Mouse (Mus musculus): ENCODE data around the gene Hist2h2ab. TPM values are rescaled to one million over a fixed set of nuclear protein-coding genes. Genes with fewer than 3 reads are reported as not detected.
A peak's percentile ranks its signal among the peaks of the same experiment; 100 is the strongest.

Hist2h2ab gene
- polyA plus RNA-seq, 1 experiment, result not detected

- Histone ChIP-seq H3K27me3 (ENCODE audit: control insufficient read depth, insufficient read depth, insufficient read length) (no peaks in the 10 kb centered on the region), H3K36me3 (ENCODE audit: control insufficient read depth, insufficient read depth) (no peaks in the 10 kb centered on the region), H3ac (ENCODE audit: control insufficient read depth, insufficient read length) (no peak overlapping the region), H3K79me2 (ENCODE audit: control insufficient read depth, insufficient read depth) (no peaks in the 10 kb centered on the region), H3K4me3 (no peak overlapping the region), H3K4me2 (ENCODE audit: low read depth) (no peak overlapping the region)
- TF ChIP-seq MYOD1 (IDR thresholded peaks at IDR 0.05; ENCODE audit: control insufficient read depth in 1 of 3, insufficient read length in 2 of 3, low read depth in 2 of 3), result no peak
- TF ChIP-seq POLR2AphosphoS2 (IDR thresholded peaks at IDR 0.05; ENCODE audit: insufficient read length, low read depth), result no peak
- no peak for TF ChIP-seq USF1 (IDR thresholded peaks at IDR 0.05; ENCODE audit: low read depth)
- no peak for TF ChIP-seq MYOG (IDR thresholded peaks at IDR 0.05; ENCODE audit: control insufficient read depth in 1 of 3, insufficient read depth in 1 of 3, insufficient read length in 2 of 3, low read depth in 2 of 3)
- TF ChIP-seq POLR2A (IDR thresholded peaks at IDR 0.05; ENCODE audit: insufficient read length, low read depth), result no peak
- TF ChIP-seq TCF12 (IDR thresholded peaks at IDR 0.05; ENCODE audit: insufficient read depth, poor library complexity, severe bottlenecking), result no peak
- no peak for TF ChIP-seq MAX (IDR thresholded peaks at IDR 0.05; ENCODE audit: low read depth)
- TF ChIP-seq E2F4 (IDR thresholded peaks at IDR 0.05; ENCODE audit: insufficient read depth), result no peak
Measured at GRCm38 (mm10) chr3:96254683-96255355, 35.2 kb downstream of the Hist2h2ab start.

DNA sequence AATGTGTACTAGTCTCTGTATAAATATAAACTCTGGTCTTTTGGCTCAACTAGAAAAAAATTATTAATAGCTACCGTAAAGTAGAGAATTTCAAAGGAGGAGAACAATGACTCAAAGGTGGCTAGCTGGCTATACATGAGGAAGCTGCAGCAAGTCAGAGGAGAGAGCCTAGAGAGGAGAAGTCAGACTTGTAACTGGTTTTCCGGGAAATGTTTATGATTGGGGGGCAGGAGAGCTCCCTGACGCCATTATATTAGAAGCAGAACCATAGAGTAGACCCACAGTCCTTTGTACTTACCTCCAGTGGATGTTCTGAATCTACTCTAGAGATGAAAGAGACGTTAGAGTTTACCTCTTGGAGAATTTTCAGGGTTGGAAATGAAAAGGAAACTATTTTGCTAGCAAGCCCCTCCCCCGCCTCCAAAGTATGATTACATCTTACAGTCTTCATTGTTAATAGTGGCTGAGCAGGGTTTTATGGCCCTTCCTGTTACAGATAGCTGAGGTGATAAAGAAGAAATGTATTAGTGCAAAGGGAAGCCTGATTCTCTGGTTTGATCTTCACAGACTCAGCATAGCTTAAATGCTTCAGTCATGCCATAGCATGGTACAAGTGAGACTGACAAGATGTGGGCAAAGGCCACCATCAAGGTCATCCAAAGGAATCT lies 36.4 kb downstream of the Hist2h2ab start:
- H3K36me3 ChIP-seq (ENCODE audit: control insufficient read depth, insufficient read depth), result no peaks in the 10 kb centered on the region
- no peaks in the 10 kb centered on the region for H3K27me3 ChIP-seq (ENCODE audit: control insufficient read depth, insufficient read depth, insufficient read length)
- H3ac ChIP-seq (ENCODE audit: control insufficient read depth, insufficient read length), result no peak overlapping the region
- no peaks in the 10 kb centered on the region for H3K79me2 ChIP-seq (ENCODE audit: control insufficient read depth, insufficient read depth)
- H3K4me3 ChIP-seq, result no peak overlapping the region
- H3K4me2 ChIP-seq (ENCODE audit: low read depth), result no peak overlapping the region
- TF ChIP-seq MYOG (IDR thresholded peaks at IDR 0.05; ENCODE audit: control insufficient read depth in 1 of 3, insufficient read depth in 1 of 3, insufficient read length in 2 of 3, low read depth in 2 of 3), result no peak
- TF ChIP-seq POLR2AphosphoS2 (IDR thresholded peaks at IDR 0.05; ENCODE audit: insufficient read length, low read depth), result no peak
- TF ChIP-seq E2F4 (IDR thresholded peaks at IDR 0.05; ENCODE audit: insufficient read depth), result no peak
- no peak for TF ChIP-seq TCF3 (IDR thresholded peaks at IDR 0.05; ENCODE audit: insufficient read length, low read depth)
- no peak for TF ChIP-seq CEBPB (IDR thresholded peaks at IDR 0.05; ENCODE audit: insufficient read depth, poor library complexity, severe bottlenecking)
- no peak for TF ChIP-seq MAX (IDR thresholded peaks at IDR 0.05; ENCODE audit: low read depth)
- no peak for TF ChIP-seq POLR2A (IDR thresholded peaks at IDR 0.05; ENCODE audit: insufficient read length, low read depth)
- no peak for TF ChIP-seq MYOD1 (IDR thresholded peaks at IDR 0.05; ENCODE audit: control insufficient read depth in 1 of 3, insufficient read length in 2 of 3, low read depth in 2 of 3)
- no peak for TF ChIP-seq SRF (IDR thresholded peaks at IDR 0.05; ENCODE audit: control insufficient read depth, insufficient read length, low read depth)
- no peak for TF ChIP-seq REST (IDR thresholded peaks at IDR 0.05; ENCODE audit: insufficient read depth, insufficient read length)

- Histone ChIP-seq H3K79me2 (ENCODE audit: control insufficient read depth, insufficient read depth) (no peaks in the 10 kb centered on the region), H3K27me3 (ENCODE audit: control insufficient read depth, insufficient read depth, insufficient read length) (no peaks in the 10 kb centered on the region), H3ac (ENCODE audit: control insufficient read depth, insufficient read length) (no peak overlapping the region), H3K36me3 (ENCODE audit: control insufficient read depth, insufficient read depth) (no peaks in the 10 kb centered on the region), H3K4me2 (ENCODE audit: low read depth) (no peak overlapping the region), H3K4me3 (no peak overlapping the region)
- TF ChIP-seq SRF (IDR thresholded peaks at IDR 0.05; ENCODE audit: control insufficient read depth, insufficient read length, low read depth) (no peak), POLR2A (IDR thresholded peaks at IDR 0.05; ENCODE audit: insufficient read length, low read depth) (no peak), MYOG (IDR thresholded peaks at IDR 0.05; ENCODE audit: control insufficient read depth in 1 of 3, insufficient read depth in 1 of 3, insufficient read length in 2 of 3, low read depth in 2 of 3) (no peak), MYOD1 (IDR thresholded peaks at IDR 0.05; ENCODE audit: control insufficient read depth in 1 of 3, insufficient read length in 2 of 3, low read depth in 2 of 3) (no peak), USF1 (IDR thresholded peaks at IDR 0.05; ENCODE audit: low read depth) (no peak), TCF3 (IDR thresholded peaks at IDR 0.05; ENCODE audit: insufficient read length, low read depth) (no peak), REST (IDR thresholded peaks at IDR 0.05; ENCODE audit: insufficient read depth, insufficient read length) (no peak), CEBPB (IDR thresholded peaks at IDR 0.05; ENCODE audit: insufficient read depth, poor library complexity, severe bottlenecking) (no peak), TCF12 (IDR thresholded peaks at IDR 0.05; ENCODE audit: insufficient read depth, poor library complexity, severe bottlenecking) (no peak), POLR2AphosphoS2 (IDR thresholded peaks at IDR 0.05; ENCODE audit: insufficient read length, low read depth) (no peak), E2F4 (IDR thresholded peaks at IDR 0.05; ENCODE audit: insufficient read depth) (no peak), MAX (IDR thresholded peaks at IDR 0.05; ENCODE audit: low read depth) (no peak)
Measured at GRCm38 (mm10) chr3:96257190-96257589, 37.5 kb downstream of the Hist2h2ab start.

GRCm38 (mm10) chr3:96260220-96260619 lies 40.6 kb downstream of the Hist2h2ab start:
- H3K79me2 ChIP-seq (ENCODE audit: control insufficient read depth, insufficient read depth), result no peaks in the 10 kb centered on the region
- no peak overlapping the region for H3ac ChIP-seq (ENCODE audit: control insufficient read depth, insufficient read length)
- no peaks in the 10 kb centered on the region for H3K27me3 ChIP-seq (ENCODE audit: control insufficient read depth, insufficient read depth, insufficient read length)
- H3K4me3 ChIP-seq, result no peak overlapping the region
- TF ChIP-seq SRF (IDR thresholded peaks at IDR 0.05; ENCODE audit: control insufficient read depth, insufficient read length, low read depth) (no peak), REST (IDR thresholded peaks at IDR 0.05; ENCODE audit: insufficient read depth, insufficient read length) (no peak)
- H3K4me2 ChIP-seq (ENCODE audit: low read depth), result no peak overlapping the region
- no peaks in the 10 kb centered on the region for H3K36me3 ChIP-seq (ENCODE audit: control insufficient read depth, insufficient read depth)

DNA sequence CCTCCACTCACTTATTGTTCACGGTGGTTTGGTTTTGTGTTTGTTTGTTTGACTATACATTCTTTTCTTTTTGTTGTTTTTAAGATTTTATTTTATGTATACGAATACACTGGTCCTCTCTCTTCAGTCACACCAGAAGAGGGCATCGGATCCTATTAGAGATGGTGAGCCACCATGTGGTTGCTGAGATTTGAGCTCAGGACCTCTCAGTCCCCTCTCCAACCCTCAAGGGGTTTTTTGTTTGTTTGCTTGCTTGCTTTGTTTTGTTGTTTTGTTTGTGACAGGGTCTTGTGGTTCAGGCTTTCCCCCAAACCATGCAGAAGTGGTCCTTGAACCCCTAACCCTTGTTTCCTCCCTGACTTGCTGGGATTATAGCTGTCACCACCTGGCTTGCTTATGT lies 42.0 kb downstream of the Hist2h2ab start:
- H3K27me3 ChIP-seq (ENCODE audit: control insufficient read depth, insufficient read depth, insufficient read length), result no peaks in the 10 kb centered on the region
- no peak overlapping the region for H3ac ChIP-seq (ENCODE audit: control insufficient read depth, insufficient read length)
- no peaks in the 10 kb centered on the region for H3K36me3 ChIP-seq (ENCODE audit: control insufficient read depth, insufficient read depth)
- H3K4me3 ChIP-seq, result peak overlapping the region; percentile 47
- no peak for TF ChIP-seq MYOG (IDR thresholded peaks at IDR 0.05; ENCODE audit: control insufficient read depth in 1 of 3, insufficient read depth in 1 of 3, insufficient read length in 2 of 3, low read depth in 2 of 3)
- TF ChIP-seq POLR2A (IDR thresholded peaks at IDR 0.05; ENCODE audit: insufficient read length, low read depth), result no peak
- TF ChIP-seq TCF3 (IDR thresholded peaks at IDR 0.05; ENCODE audit: insufficient read length, low read depth), result no peak
- TF ChIP-seq REST (IDR thresholded peaks at IDR 0.05; ENCODE audit: insufficient read depth, insufficient read length), result no peak
- no peak for TF ChIP-seq E2F4 (IDR thresholded peaks at IDR 0.05; ENCODE audit: insufficient read depth)
- no peak for TF ChIP-seq SRF (IDR thresholded peaks at IDR 0.05; ENCODE audit: control insufficient read depth, insufficient read length, low read depth)
- TF ChIP-seq TCF12 (IDR thresholded peaks at IDR 0.05; ENCODE audit: insufficient read depth, poor library complexity, severe bottlenecking), result no peak
- no peak for TF ChIP-seq USF1 (IDR thresholded peaks at IDR 0.05; ENCODE audit: low read depth)
- TF ChIP-seq CEBPB (IDR thresholded peaks at IDR 0.05; ENCODE audit: insufficient read depth, poor library complexity, severe bottlenecking), result no peak
- no peak for TF ChIP-seq POLR2AphosphoS2 (IDR thresholded peaks at IDR 0.05; ENCODE audit: insufficient read length, low read depth)
- TF ChIP-seq MYOD1 (IDR thresholded peaks at IDR 0.05; ENCODE audit: control insufficient read depth in 1 of 3, insufficient read length in 2 of 3, low read depth in 2 of 3), result no peak
- no peak for TF ChIP-seq MAX (IDR thresholded peaks at IDR 0.05; ENCODE audit: low read depth)
- H3K79me2 ChIP-seq (ENCODE audit: control insufficient read depth, insufficient read depth), result no peaks in the 10 kb centered on the region
- peak overlapping the region; percentile 87 for H3K4me2 ChIP-seq (ENCODE audit: low read depth)
